Mouse (Mus musculus): Measurements from ENCODE around the gene Gm20449. TPM values are rescaled to one million over a fixed set of nuclear protein-coding genes. Genes with fewer than 3 reads are reported as not detected.
"Not testable (repeated sequence)": the region's sequence is repeated elsewhere in the genome, so short reads cannot be mapped to it uniquely, and the experiment has no call there.

Gene Gm20449
- 0.28 and 0.40 TPM in 2 replicates for polyA plus RNA-seq (2012; rRNA removed)

DNA sequence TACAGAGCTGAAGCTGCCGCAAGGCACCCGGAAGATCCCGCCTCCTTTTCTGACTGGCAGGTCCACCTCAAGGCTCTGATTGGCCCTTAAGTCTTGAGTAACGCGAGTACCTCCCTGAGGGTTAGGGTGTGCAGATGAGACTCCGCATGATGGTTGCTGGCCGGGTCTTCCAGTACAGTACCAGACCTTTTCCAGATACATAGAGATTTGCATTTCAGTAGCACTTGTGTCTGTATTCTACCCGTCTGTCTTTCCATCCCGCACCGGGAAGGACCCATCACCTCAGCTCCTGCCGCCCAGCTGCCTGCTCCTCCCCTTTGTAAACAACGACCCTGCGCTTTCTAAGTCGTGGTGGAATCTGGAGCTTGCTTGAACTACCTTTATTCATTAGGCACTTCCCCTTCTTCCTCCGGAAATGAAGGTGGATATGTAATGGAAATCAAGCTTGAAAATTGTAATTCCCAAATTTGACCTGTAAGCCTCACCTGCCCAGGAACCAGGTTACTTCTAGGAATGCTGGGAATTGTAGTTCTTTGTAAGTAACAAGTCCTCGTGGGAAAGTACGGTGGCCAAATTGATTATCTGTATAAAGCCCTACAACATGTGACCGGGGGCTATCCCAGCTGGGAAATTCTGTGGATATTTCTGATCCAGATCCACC lies at the start of gene Gm20449, which contains the start of gene AW146154:
Gene Gm20449 (minus strand): TSS at position 29 of the 661 bp plus-strand sequence.
Gene AW146154 (minus strand): TSS at position 502 of the 661 bp plus-strand sequence.
- TF ChIP-seq POLR2A (IDR thresholded peaks at IDR 0.05; ENCODE audit: extremely low read depth, insufficient read depth, low read length) (peak; percentile 69), CTCF (IDR thresholded peaks at IDR 0.05; ENCODE audit: extremely low read depth, insufficient read depth, low read length) (no peak)
- peak within 1 kb of the TSS; percentile 85 for H3K4me3 ChIP-seq (ENCODE audit: insufficient read depth, low read length)
- peak within 1 kb of the TSS; percentile 70; the same call in 1 of the 2 replicates for H3K27ac ChIP-seq (ENCODE audit: insufficient read depth, low read length)

GRCm38 (mm10) chr7:41512672-41513071 lies 13.5 kb upstream of the Gm20449 start:
- Histone ChIP-seq H3K4me1 (ENCODE audit: control insufficient read depth, insufficient read depth, low read length) (no peaks in the 10 kb centered on the region), H3K27ac (ENCODE audit: insufficient read depth, low read length) (no peak overlapping the region), H3K4me3 (ENCODE audit: insufficient read depth, low read length) (no peak overlapping the region)
- TF ChIP-seq POLR2A (IDR thresholded peaks at IDR 0.05; ENCODE audit: extremely low read depth, insufficient read depth, low read length): no peak
- TF ChIP-seq CTCF (IDR thresholded peaks at IDR 0.05; ENCODE audit: extremely low read depth, insufficient read depth, low read length): no peak

More for the DNA sequence above, at the start of gene Gm20449, which contains the start of gene AW146154:
- no peaks in the 10 kb centered on the region for H3K4me1 ChIP-seq (ENCODE audit: control insufficient read depth, insufficient read depth, low read length)

DNA sequence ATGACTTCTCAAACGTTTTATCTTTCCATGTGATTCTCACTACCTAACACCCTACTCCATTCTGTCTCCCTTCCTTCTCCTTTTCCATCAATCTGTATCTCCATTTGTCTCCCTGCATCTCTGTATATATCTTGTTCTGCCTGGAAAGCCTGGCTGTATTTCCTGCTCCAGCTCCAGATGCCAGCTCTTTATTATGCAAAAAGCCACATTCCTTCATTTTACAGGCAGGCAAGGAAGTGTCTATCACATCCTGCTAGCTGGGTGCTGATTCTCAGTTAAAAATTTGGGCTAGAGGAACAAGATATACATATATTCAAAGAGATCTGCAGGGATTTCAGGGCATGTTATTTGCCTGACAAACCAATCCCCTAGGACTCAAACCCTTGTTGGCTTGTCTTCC lies 13.0 kb upstream of the Gm20449 start:
- TF ChIP-seq POLR2A (IDR thresholded peaks at IDR 0.05; ENCODE audit: extremely low read depth, insufficient read depth, low read length): no peak
- Histone ChIP-seq H3K27ac (ENCODE audit: insufficient read depth, low read length) (no peak overlapping the region), H3K4me1 (ENCODE audit: control insufficient read depth, insufficient read depth, low read length) (no peaks in the 10 kb centered on the region), H3K4me3 (ENCODE audit: insufficient read depth, low read length) (no peak overlapping the region)

- H3K4me3 ChIP-seq (ENCODE audit: insufficient read depth, low read length): no peak overlapping the region
- no peaks in the 10 kb centered on the region for H3K4me1 ChIP-seq (ENCODE audit: control insufficient read depth, insufficient read depth, low read length)
- no peak for TF ChIP-seq POLR2A (IDR thresholded peaks at IDR 0.05; ENCODE audit: extremely low read depth, insufficient read depth, low read length)
- TF ChIP-seq CTCF (IDR thresholded peaks at IDR 0.05; ENCODE audit: extremely low read depth, insufficient read depth, low read length): no peak
Observed at GRCm38 (mm10) chr7:41502402-41502801, 3.2 kb upstream of the Gm20449 start.

GRCm38 (mm10) chr7:41500151-41500934 lies 1.1 kb upstream of the Gm20449 start:
- 0 out of 2 replicates have a peak, but pooled peaks have one; percentile 8 for TF ChIP-seq CTCF (IDR thresholded peaks at IDR 0.05; ENCODE audit: extremely low read depth, insufficient read depth, low read length)
- TF ChIP-seq POLR2A (IDR thresholded peaks at IDR 0.05; ENCODE audit: extremely low read depth, insufficient read depth, low read length): no peak
- peak overlapping the region; percentile 85 for H3K4me3 ChIP-seq (ENCODE audit: insufficient read depth, low read length)
- H3K4me1 ChIP-seq (ENCODE audit: control insufficient read depth, insufficient read depth, low read length): no peaks in the 10 kb centered on the region
- no peak overlapping the region; the same call in 1 of the 2 replicates for H3K27ac ChIP-seq (ENCODE audit: insufficient read depth, low read length)

More at GRCm38 (mm10) chr7:41502402-41502801, 3.2 kb upstream of the Gm20449 start:
- no peak overlapping the region for H3K27ac ChIP-seq (ENCODE audit: insufficient read depth, low read length)

- not testable (repeated sequence) for H3K4me1 ChIP-seq (ENCODE audit: control insufficient read depth, insufficient read depth, low read length); H3K27ac ChIP-seq (ENCODE audit: insufficient read depth, low read length)
- peak overlapping the region; percentile 85 for H3K4me3 ChIP-seq (ENCODE audit: insufficient read depth, low read length)
Observed at GRCm38 (mm10) chr7:41499018-41499388, 214 bp downstream of the Gm20449 start.

DNA sequence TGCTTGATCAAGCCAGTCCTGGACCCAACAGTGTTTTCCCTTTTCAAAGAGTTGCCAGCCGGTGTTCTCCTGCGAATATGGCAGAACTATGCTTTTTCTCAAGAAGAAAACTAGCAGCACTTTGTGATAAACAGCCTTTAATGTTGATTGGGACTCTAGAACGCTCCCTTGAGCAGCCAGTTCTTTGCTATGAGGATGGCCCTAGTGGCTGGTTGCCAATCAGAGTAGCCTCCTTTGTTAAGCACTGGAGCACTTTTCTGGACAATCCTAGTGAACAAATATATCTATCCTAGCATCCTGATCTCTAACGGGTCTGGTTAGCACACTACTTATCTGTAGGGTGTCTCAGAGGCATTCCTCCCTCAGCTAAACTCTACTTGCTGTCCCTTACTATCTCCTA lies 753 bp downstream of the Gm20449 start:
- not testable (repeated sequence) for H3K4me1 ChIP-seq (ENCODE audit: control insufficient read depth, insufficient read depth, low read length); H3K27ac ChIP-seq (ENCODE audit: insufficient read depth, low read length)
- H3K4me3 ChIP-seq (ENCODE audit: insufficient read depth, low read length): peak overlapping the region; percentile 85; the same call in 1 of the 2 replicates

GRCm38 (mm10) chr7:41497871-41498270 lies 1.3 kb downstream of the Gm20449 start:
- TF ChIP-seq CTCF (IDR thresholded peaks at IDR 0.05; ENCODE audit: extremely low read depth, insufficient read depth, low read length): no peak
- no peaks in the 10 kb centered on the region for H3K4me1 ChIP-seq (ENCODE audit: control insufficient read depth, insufficient read depth, low read length)
- H3K27ac ChIP-seq (ENCODE audit: insufficient read depth, low read length): no peak overlapping the region
- H3K4me3 ChIP-seq (ENCODE audit: insufficient read depth, low read length): no peak overlapping the region

GRCm38 (mm10) chr7:41451864-41452263 lies 47.4 kb downstream of the Gm20449 start:
- H3K4me1 ChIP-seq (ENCODE audit: control insufficient read depth, insufficient read depth, low read length): no peaks in the 10 kb centered on the region
- TF ChIP-seq POLR2A (IDR thresholded peaks at IDR 0.05; ENCODE audit: extremely low read depth, insufficient read depth, low read length): no peak
- no peak for TF ChIP-seq CTCF (IDR thresholded peaks at IDR 0.05; ENCODE audit: extremely low read depth, insufficient read depth, low read length)
- no peak overlapping the region for H3K27ac ChIP-seq (ENCODE audit: insufficient read depth, low read length)
- no peak overlapping the region for H3K4me3 ChIP-seq (ENCODE audit: insufficient read depth, low read length)

- H3K4me1 ChIP-seq (ENCODE audit: control insufficient read depth, insufficient read depth, low read length); H3K4me3 ChIP-seq (ENCODE audit: insufficient read depth, low read length): not testable (repeated sequence)
Observed at GRCm38 (mm10) chr7:41448596-41448995, 50.6 kb downstream of the Gm20449 start, which contains the start of gene Vmn2r57. TSS of gene Vmn2r57 (minus strand) at chr7:41448696.

More at GRCm38 (mm10) chr7:41448596-41448995, 50.6 kb downstream of the Gm20449 start, which contains the start of gene Vmn2r57:
- H3K27ac ChIP-seq (ENCODE audit: insufficient read depth, low read length): not testable (repeated sequence)

All from cortical plate, adult 2 months (tissue).